In the genomic region with DNA sequence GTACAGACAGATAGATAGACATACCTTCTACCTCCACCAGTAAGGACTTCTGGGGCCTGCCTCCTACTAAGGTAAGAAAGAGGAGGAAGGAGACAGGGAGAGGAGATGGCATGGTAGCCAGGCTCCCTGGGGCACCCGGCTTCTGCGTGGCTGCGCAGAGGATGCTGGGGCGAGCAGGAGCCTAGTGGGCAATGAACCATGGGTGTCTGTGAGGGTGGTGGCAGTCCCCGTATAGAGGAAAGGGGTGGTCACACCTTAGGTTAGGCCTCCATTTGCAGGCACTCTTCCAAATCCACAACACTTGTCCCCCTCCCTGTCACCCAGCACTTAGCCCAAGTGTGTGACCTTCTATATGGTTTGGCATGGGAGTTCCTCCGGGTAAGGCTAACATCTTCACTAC, we compare ENCODE assay signal across 40 mouse cellular contexts. TPM values are rescaled to one million over a fixed set of nuclear protein-coding genes. Genes with fewer than 3 reads are reported as not detected.
DNase-seq lines count a peak whose midpoint lies in the region; ATAC-seq and TF ChIP-seq lines count a peak whose summit lies in the region.
"Had no signal": no experiment of that assay in that cellular context is flagged by ENCODE, and none has a peak within 500 bp of the region (broad histone marks: within the 10 kb centered on the region; RNA-seq: fewer than 3 reads in every experiment).

A gene (minus strand): TSS at position 165 of the 400 bp plus-strand sequence.

- peak within 1 kb of the TSS; percentile 65 for H3K4me3 ChIP-seq in spleen, adult 2 months (ENCODE audit: extremely low read depth, insufficient read depth, insufficient read length)
- H3K4me3 ChIP-seq in gastrocnemius, adult 2 months, result no peak within 1 kb of the TSS
- H3K4me3 ChIP-seq: embryonic facial prominence, embryonic 12.5 days; forebrain, embryonic 10.5 days; forebrain, embryonic 15.5 days; heart, adult 2 months; heart, embryonic 13.5 days; left cerebral cortex, adult 2 months; limb, embryonic 13.5 days; liver, embryonic 12.5 days; midbrain, embryonic 12.5 days; neural tube, embryonic 13.5 days had no signal

- intact Hi-C loops in gastrocnemius, adult 2 months (cut with DNase I), result no loop called here

- TF ChIP-seq POLR2A in spleen, adult 2 months (IDR thresholded peaks at IDR 0.05; ENCODE audit: low read depth, low read length), result peak; percentile 89

- TF ChIP-seq CTCF in spleen, adult 2 months (IDR thresholded peaks at IDR 0.05; ENCODE audit: extremely low read depth, insufficient read depth, insufficient read length, insufficient replicate concordance), result no peak
- no peak for TF ChIP-seq CTCF in gastrocnemius, adult 2 months (IDR thresholded peaks at IDR 0.05)

- H3K27ac ChIP-seq in spleen, adult 2 months (ENCODE audit: insufficient read depth, low read length), result peak within 1 kb of the TSS; percentile 91
- H3K27ac ChIP-seq in gastrocnemius, adult 2 months, result no peak within 1 kb of the TSS
- H3K27ac ChIP-seq: embryonic facial prominence, embryonic 12.5 days; forebrain, embryonic 15.5 days; heart, adult 2 months; heart, embryonic 13.5 days; hindbrain, embryonic 14.5 days; left cerebral cortex, adult 2 months; limb, embryonic 13.5 days; liver, embryonic 12.5 days; midbrain, embryonic 12.5 days; neural tube, embryonic 13.5 days; stomach, postnatal 0 days had no signal

- ATAC-seq in erythroid progenitor cell, adult 5-6 weeks (replicated peaks; ENCODE audit: low FRiP score, poor library complexity, severe bottlenecking), result no peak
- ATAC-seq: forebrain, embryonic 15.5 days; liver, embryonic 12.5 days had no signal

- 50% methylated on average over 6 of the region's 6 CpGs for WGBS in spleen, adult 2 months

- H3K36me3 ChIP-seq in spleen, adult 2 months (ENCODE audit: control insufficient read depth, insufficient read depth, low read length), result peaks cover 18% of the 10 kb centered on the region
- H3K36me3 ChIP-seq: embryonic facial prominence, embryonic 12.5 days; forebrain, embryonic 10.5 days; forebrain, embryonic 15.5 days; heart, embryonic 13.5 days; limb, embryonic 13.5 days; liver, embryonic 12.5 days; midbrain, embryonic 12.5 days; neural tube, embryonic 13.5 days had no signal

- DNase-seq in spleen, adult 18-20 months, result peak; percentile 71 to 75
- no peak for DNase-seq in spleen, adult 12 weeks (ENCODE audit: low spot score)
- DNase-seq in spleen, adult 2 months (ENCODE audit: low read depth in 1 of 2, low spot score in 2 of 2), result peak in 1 of 2 experiments; percentile 83
- DNase-seq in gastrocnemius, adult 2 months, result no peak
- no peak for DNase-seq in heart, adult 8-10 months (ENCODE audit: low spot score)
- no peak for DNase-seq in heart, adult 11 months
- DNase-seq: adrenal gland, adult 8-10 months; cerebellum, adult 11 months; cerebellum, adult 9-11 months; embryo, embryonic 11 days; gastrocnemius, postnatal 36 days; heart, postnatal 10 days; kidney, adult 11 months; kidney, postnatal 14 days; lung, adult 18-20 months; lung, postnatal 14 days; retina, postnatal 1 day; right cerebral cortex, postnatal 14 days; thymus, adult 18-20 months; thymus, postnatal 36 days had no signal

- H3K27me3 ChIP-seq in spleen, adult 2 months (ENCODE audit: control insufficient read depth, insufficient read depth, low read length), result no peaks in the 10 kb centered on the region
- H3K27me3 ChIP-seq: embryonic facial prominence, embryonic 12.5 days; forebrain, embryonic 15.5 days; limb, embryonic 13.5 days had no signal

- H3K4me1 ChIP-seq in spleen, adult 2 months (ENCODE audit: control insufficient read depth, insufficient read depth, insufficient read length), result peaks cover 20% of the 10 kb centered on the region; the same call in 1 of the 2 replicates
- H3K4me1 ChIP-seq: embryonic facial prominence, embryonic 12.5 days; forebrain, embryonic 15.5 days; heart, embryonic 13.5 days; limb, embryonic 13.5 days; liver, embryonic 12.5 days; neural tube, embryonic 13.5 days had no signal

RNA-seq across cellular contexts. Expression of the gene that starts here (rescaled TPM):
- 18.4 and 35.2 TPM in 2 replicates for total RNA-seq in erythroid progenitor cell, adult 5-6 weeks (2015; ENCODE audit: low replicate concordance)
- total RNA-seq in erythroid progenitor cell, adult 5-6 weeks (2017; ENCODE audit: low replicate concordance), result 11.2 and 18.8 TPM in 2 replicates
- 268 and 290 TPM in 2 replicates for polyA plus RNA-seq in spleen, adult 2 months (2012; rRNA removed)
- total RNA-seq in gastrocnemius, adult 2 months (2021), result not detected
- 1 to 10 TPM in 1 of 4 experiments, under 1 TPM in 3; 0.19 to 1.4 (median 0.50) TPM for total RNA-seq in heart, adult 8-10 months (2022)
- total RNA-seq: gastrocnemius, adult 18-20 months; gastrocnemius, postnatal 36 days; hematopoietic stem cell, adult 5-6 weeks; layer of hippocampus, adult 18-20 months; layer of hippocampus, postnatal 14 days; left cerebral cortex, adult 2 months; left cerebral cortex, postnatal 25 days; midbrain, postnatal 0 days had no signal
- polyA plus RNA-seq: embryonic facial prominence, embryonic 12.5 days; forebrain, embryonic 15.5 days; heart, embryonic 13.5 days; hindbrain, embryonic 14.5 days; kidney, embryonic 14.5 days; limb, embryonic 13.5 days; liver, embryonic 12.5 days; midbrain, embryonic 12.5 days had no signal

Comparison
In these comparisons a context has a peak if more than half of its experiments do, and no peak if none do; other contexts are left out.
1. RNA of the gene that starts here (total RNA-seq): 11.2 to 35.2 TPM in erythroid progenitor cell, adult 5-6 weeks; 0.19 to 1.4 TPM in heart, adult 8-10 months and not detected in gastrocnemius, adult 2 months; every median in the first group is over 4 times any median in the second.
2. DNase-seq: peak in spleen, adult 18-20 months (2 of 2); none in spleen, adult 12 weeks (single experiment), gastrocnemius, adult 2 months (single experiment), heart, adult 8-10 months (single experiment) and heart, adult 11 months (single experiment).